Mouse (Mus musculus) testis, postnatal 10 days (tissue): ENCODE results near the gene Hivep3.

Source experiments
- DNase-seq: peaks from one replicate; pipeline ENCODE4 v3.0.0; 2021; ENCODE audit warnings: low spot score

Hivep3 gene

GRCm38 (mm10) chr4:120022392-120022791 is 288.8 kb downstream of the Hivep3 start:
- DNase-seq: no peak

GRCm38 (mm10) chr4:120023221-120023840 is 289.7 kb downstream of the Hivep3 start:
- no peak for DNase-seq

- peak; percentile 66 for DNase-seq
Observed at GRCm38 (mm10) chr4:120024071-120024470, 290.5 kb downstream of the Hivep3 start.

- DNase-seq: no peak
Observed at GRCm38 (mm10) chr4:120027671-120028070, 294.1 kb downstream of the Hivep3 start.

- no peak for DNase-seq
Observed at GRCm38 (mm10) chr4:120029937-120030336, 296.4 kb downstream of the Hivep3 start.

GRCm38 (mm10) chr4:120032320-120032983 is 298.9 kb downstream of the Hivep3 start:
- DNase-seq: peak; percentile 52

GRCm38 (mm10) chr4:120032984-120033355 is 299.4 kb downstream of the Hivep3 start:
- DNase-seq: peak; percentile 49

GRCm38 (mm10) chr4:120036294-120036693 is 302.7 kb downstream of the Hivep3 start:
- no peak for DNase-seq

GRCm38 (mm10) chr4:120037007-120037406 is 303.4 kb downstream of the Hivep3 start:
- no peak for DNase-seq

GRCm38 (mm10) chr4:120041520-120041919 is 307.9 kb downstream of the Hivep3 start:
- DNase-seq: no peak

- DNase-seq: no peak
Observed at GRCm38 (mm10) chr4:120042480-120042879, 308.9 kb downstream of the Hivep3 start.

GRCm38 (mm10) chr4:120044612-120045011 is 311.0 kb downstream of the Hivep3 start:
- DNase-seq: no peak

- DNase-seq: no peak
Observed at GRCm38 (mm10) chr4:120045131-120045537, 311.6 kb downstream of the Hivep3 start.

GRCm38 (mm10) chr4:120045871-120046270 is 312.3 kb downstream of the Hivep3 start:
- no peak for DNase-seq

GRCm38 (mm10) chr4:120047060-120047459 is 313.5 kb downstream of the Hivep3 start:
- DNase-seq: no peak

- DNase-seq: no peak
Observed at GRCm38 (mm10) chr4:120048274-120048673, 314.7 kb downstream of the Hivep3 start.

GRCm38 (mm10) chr4:120049857-120050256 is 316.3 kb downstream of the Hivep3 start:
- DNase-seq: no peak

GRCm38 (mm10) chr4:120052481-120052880 is 318.9 kb downstream of the Hivep3 start:
- no peak for DNase-seq

- no peak for DNase-seq
Observed at GRCm38 (mm10) chr4:120053026-120054005, 319.7 kb downstream of the Hivep3 start.

- no peak for DNase-seq
Observed at GRCm38 (mm10) chr4:120054145-120054544, 320.6 kb downstream of the Hivep3 start.

GRCm38 (mm10) chr4:120056451-120056850 is 322.9 kb downstream of the Hivep3 start:
- DNase-seq: no peak

GRCm38 (mm10) chr4:120057529-120057928 is 323.9 kb downstream of the Hivep3 start:
- no peak for DNase-seq

GRCm38 (mm10) chr4:120058157-120058556 is 324.6 kb downstream of the Hivep3 start:
- no peak for DNase-seq
